Mouse (Mus musculus): ENCODE data around the gene Pa2g4.

DNA sequence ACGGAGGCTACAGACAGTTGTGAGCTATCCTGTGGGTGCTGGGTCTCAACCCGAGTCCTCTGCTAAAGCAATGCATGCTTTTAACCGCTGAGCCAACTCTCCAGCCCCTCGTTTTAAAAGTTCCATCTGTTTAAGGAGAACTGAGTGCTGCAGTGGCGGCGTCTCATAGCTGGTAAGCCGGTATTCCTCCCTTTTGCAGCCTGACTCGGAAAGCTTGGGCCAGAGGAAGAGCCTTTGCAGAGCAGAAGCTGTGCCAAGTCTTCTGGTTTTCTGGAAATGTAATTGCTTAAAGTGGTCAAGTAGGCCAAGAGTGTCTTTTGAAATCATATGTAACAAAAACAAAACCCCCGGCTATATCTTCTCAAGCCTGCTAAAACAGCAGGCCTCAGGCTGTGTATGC, 57.5 kb downstream of the Pa2g4 start:
- TF ChIP-seq POLR2A (IDR thresholded peaks at IDR 0.05; ENCODE audit: insufficient read depth, low read depth, low read length) = no peak
- no peak for TF ChIP-seq CTCF (IDR thresholded peaks at IDR 0.05; ENCODE audit: insufficient read depth, low read depth, low read length)
